Mouse (Mus musculus) thymus, adult 2 months (tissue): ENCODE measurements around the gene Gm10645. TPM values are rescaled to one million over a fixed set of nuclear protein-coding genes. Genes with fewer than 3 reads are reported as not detected.

Experiments
- DNase-seq: peaks from one replicate; pipeline ENCODE4 v3.0.0; 2021
- H3K27ac ChIP-seq: fragments of 200-500 bp; 2 replicates; pipeline ENCODE4 v1.5.1; 2012; ENCODE audit warnings: low read length, control low read depth; ENCODE audit not compliant: control insufficient read depth, insufficient read depth
- H3K27me3 ChIP-seq: fragments of 200-500 bp; 2 replicates; pipeline ENCODE4 v1.6.1; 2012; ENCODE audit warnings: mild to moderate bottlenecking, low read length, moderate library complexity, mixed read lengths; ENCODE audit not compliant: control insufficient read depth, insufficient read depth
- H3K36me3 ChIP-seq: fragments of 200-500 bp; 2 replicates; pipeline ENCODE4 v1.6.1; 2012; ENCODE audit warnings: mild to moderate bottlenecking, low read length, moderate library complexity; ENCODE audit not compliant: control insufficient read depth, insufficient read depth
- H3K4me1 ChIP-seq: fragments of 200-500 bp; replicated peaks from 2 replicates; pipeline ENCODE4 v1.6.1; 2012; ENCODE audit warnings: low read length; ENCODE audit not compliant: control insufficient read depth, insufficient read depth
- H3K4me3 ChIP-seq: fragments of 200-500 bp; 2 replicates; pipeline ENCODE4 v1.5.1; 2012; ENCODE audit warnings: mild to moderate bottlenecking, low read length, control low read depth, moderate library complexity; ENCODE audit not compliant: control insufficient read depth, insufficient read depth
- CTCF ChIP-seq: fragments of 200-500 bp; IDR thresholded peaks from 2 replicates; pipeline ENCODE4 v1.5.1; 2012; ENCODE audit warnings: mild to moderate bottlenecking, control low read depth, low read length, moderate library complexity, borderline replicate concordance; ENCODE audit not compliant: control insufficient read depth, poor library complexity, insufficient read depth; ENCODE audit errors: extremely low read depth
- POLR2A ChIP-seq: fragments of 200-500 bp; IDR thresholded peaks from 2 replicates; pipeline ENCODE4 v1.6.1; 2012; ENCODE audit warnings: mild to moderate bottlenecking, low read length, control low read depth, moderate library complexity; ENCODE audit not compliant: control insufficient read depth, poor library complexity, insufficient read depth; ENCODE audit errors: extremely low read depth
- WGBS: fragments of 180-500 bp; shearing (Covaris S2); methylation state at CpG from one replicate; pipeline ENCODE4 v1.1.7; 2018; 5-methylcytosine and 5-hydroxymethylcytosine counted together
- polyA plus RNA-seq: library from polyadenylated mRNA; depleted of rRNA; stranded (reverse); fragments of >200 nt; gene quantifications from 2 replicates; pipeline ENCODE4 v1.2.3, GENCODE M21; 2012; rRNA removed

Gm10645 gene
- 0.86 and 1.3 TPM in 2 replicates for polyA plus RNA-seq

DNA sequence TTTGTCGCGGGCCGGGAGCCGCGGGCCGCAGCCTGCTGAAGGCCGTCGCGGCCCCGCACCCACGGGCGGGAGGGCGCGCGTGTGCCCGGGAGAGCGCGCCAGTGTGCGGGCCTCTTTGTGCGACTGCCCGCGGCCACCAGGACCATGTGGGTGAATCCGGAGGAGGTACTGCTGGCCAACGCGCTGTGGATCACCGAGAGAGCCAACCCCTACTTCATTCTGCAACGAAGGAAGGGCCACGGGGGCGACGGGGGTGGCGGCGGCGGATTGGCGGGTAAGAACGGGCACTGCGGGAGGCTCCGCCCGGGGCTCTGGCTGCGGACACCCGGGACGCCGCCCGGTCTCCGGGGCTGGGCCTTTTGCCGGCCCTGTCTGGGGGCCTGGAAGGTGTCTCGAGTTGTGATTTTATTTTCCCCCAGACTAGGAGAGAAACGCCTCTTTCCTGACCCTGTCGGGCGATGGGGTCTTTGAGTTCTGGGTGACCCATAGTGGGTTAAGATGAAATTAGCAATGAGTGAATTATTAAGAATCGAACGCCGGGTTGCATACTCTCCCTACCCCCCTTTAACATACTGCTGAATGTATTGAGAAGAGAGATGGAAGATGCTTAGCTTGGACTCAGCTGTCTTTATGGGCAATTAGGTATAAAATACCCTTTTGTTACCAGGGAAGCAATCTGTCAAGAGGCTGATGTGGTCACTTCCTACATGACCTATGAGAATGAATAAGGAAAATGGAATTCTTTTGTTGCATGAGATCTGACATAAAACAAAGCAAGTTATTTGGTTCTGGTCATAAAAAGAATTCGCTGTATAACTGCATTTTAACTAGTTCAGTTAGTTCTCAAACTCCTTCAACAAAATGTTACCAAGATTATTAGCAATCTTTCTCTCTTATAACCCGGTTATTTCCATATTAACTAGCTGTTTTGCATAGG, at the start of gene Gm10645:
Gene Gm10645, minus strand, starts transcription at position 240 of the 937 bp plus-strand sequence.
- 7% methylated on average over 54 of the region's 54 CpGs for WGBS
- Histone ChIP-seq H3K4me3 (peak within 1 kb of the TSS; percentile 32), H3K27ac (no peak within 1 kb of the TSS), H3K36me3 (no peaks in the 10 kb centered on the region), H3K27me3 (peaks cover 3% of the 10 kb centered on the region; the same call in 1 of the 2 replicates), H3K4me1 (peaks cover 5% of the 10 kb centered on the region; the same call in 1 of the 2 replicates)
- no peak for TF ChIP-seq CTCF
- no peak for TF ChIP-seq POLR2A
- no peak for DNase-seq

GRCm38 (mm10) chr8:83215065-83215464, 49.1 kb upstream of the Gm10645 start:
- Histone ChIP-seq H3K4me1 (no peaks in the 10 kb centered on the region), H3K27ac (no peak overlapping the region), H3K36me3 (no peaks in the 10 kb centered on the region), H3K4me3 (no peak overlapping the region), H3K27me3 (no peaks in the 10 kb centered on the region)
- DNase-seq, result no peak
- TF ChIP-seq CTCF (no peak), POLR2A (no peak)
- WGBS, result 71% methylated on average over 5 of the region's 5 CpGs

- WGBS, result 95% methylated on average over 7 of the region's 7 CpGs
Observed at GRCm38 (mm10) chr8:83210676-83211075, 44.7 kb upstream of the Gm10645 start.

GRCm38 (mm10) chr8:83209581-83209980, 43.6 kb upstream of the Gm10645 start:
- no peaks in the 10 kb centered on the region for H3K36me3 ChIP-seq
- DNase-seq, result no peak
- no peaks in the 10 kb centered on the region for H3K27me3 ChIP-seq
- TF ChIP-seq POLR2A, result no peak
- no peak for TF ChIP-seq CTCF
- H3K4me3 ChIP-seq, result no peak overlapping the region
- 0 out of 2 replicates have a peak, but pooled peaks cover 5% of the 10 kb centered on the region for H3K4me1 ChIP-seq
- no peak overlapping the region for H3K27ac ChIP-seq
- 71% methylated on average over 4 of the region's 4 CpGs for WGBS

More at GRCm38 (mm10) chr8:83210676-83211075, 44.7 kb upstream of the Gm10645 start:
- H3K36me3 ChIP-seq, result no peaks in the 10 kb centered on the region
- H3K4me1 ChIP-seq, result 0 out of 2 replicates have a peak, but pooled peaks cover 4% of the 10 kb centered on the region
- TF ChIP-seq POLR2A, result no peak
- no peak for TF ChIP-seq CTCF
- no peak overlapping the region for H3K4me3 ChIP-seq
- H3K27me3 ChIP-seq, result no peaks in the 10 kb centered on the region
- DNase-seq, result no peak
- no peak overlapping the region for H3K27ac ChIP-seq

- H3K27me3 ChIP-seq, result no peaks in the 10 kb centered on the region
- TF ChIP-seq CTCF (no peak), POLR2A (no peak)
- 10% methylated on average over 7 of the region's 7 CpGs for WGBS
Observed at GRCm38 (mm10) chr8:83205907-83206306, 39.9 kb upstream of the Gm10645 start.

GRCm38 (mm10) chr8:83202946-83203345, 37.0 kb upstream of the Gm10645 start:
- no peaks in the 10 kb centered on the region for H3K27me3 ChIP-seq
- no peak overlapping the region for H3K27ac ChIP-seq
- H3K36me3 ChIP-seq, result no peaks in the 10 kb centered on the region
- DNase-seq, result no peak
- H3K4me1 ChIP-seq, result 0 out of 2 replicates have a peak, but pooled peaks cover 9% of the 10 kb centered on the region
- TF ChIP-seq POLR2A (no peak), CTCF (no peak)
- H3K4me3 ChIP-seq, result no peak overlapping the region
- WGBS, result 74% methylated on average over 11 of the region's 11 CpGs

More at GRCm38 (mm10) chr8:83205907-83206306, 39.9 kb upstream of the Gm10645 start:
- no peak overlapping the region for H3K27ac ChIP-seq
- DNase-seq, result no peak
- H3K4me1 ChIP-seq, result 0 out of 2 replicates have a peak, but pooled peaks cover 5% of the 10 kb centered on the region
- no peak overlapping the region for H3K4me3 ChIP-seq
- H3K36me3 ChIP-seq, result no peaks in the 10 kb centered on the region
